Mouse (Mus musculus) CH12.LX (cell line): ENCODE measurements around the gene Gm9733. TPM values are rescaled to one million over a fixed set of nuclear protein-coding genes. Genes with fewer than 3 reads are reported as not detected.
"Not testable (repeated sequence)": the region's sequence is repeated elsewhere in the genome, so short reads cannot be mapped to it uniquely, and the experiment has no call there.

Experiments
- DNase-seq: peaks from one replicate; pipeline ENCODE4 v3.0.0-alpha.2; 2013; ENCODE audit errors: extremely low read depth
- H3K27ac ChIP-seq: 2 replicates; pipeline ENCODE4 v1.5.1; 2012; ENCODE audit warnings: low read depth, mild to moderate bottlenecking, control low read depth, moderate library complexity; ENCODE audit not compliant: insufficient read depth
- H3K27me3 ChIP-seq: replicated peaks from 2 replicates; pipeline ENCODE3; 2012; ENCODE audit warnings: inconsistent platforms
- H3K36me3 ChIP-seq, 2 experiments: replicated peaks in 1 of 2; 2 replicates each; pipeline versions ENCODE3 to v1.6.1; 2012; ENCODE audit warnings: inconsistent platforms in 1 of 2, low read length in 1 of 2, mild to moderate bottlenecking in 1 of 2, mixed read lengths in 1 of 2, moderate library complexity in 1 of 2; ENCODE audit not compliant: control insufficient read depth in 1 of 2, insufficient read depth in 1 of 2
- H3K4me1 ChIP-seq, 2 experiments: 2 replicates each; pipeline ENCODE4 v1.6.1; 2012; ENCODE audit warnings: inconsistent platforms in 1 of 2, moderate library complexity in 1 of 2; ENCODE audit not compliant: insufficient read depth in 2 of 2, control insufficient read depth in 1 of 2
- H3K4me2 ChIP-seq: 2 replicates; pipeline ENCODE4 v1.6.1; 2012; ENCODE audit warnings: low read depth, mild to moderate bottlenecking, control low read depth; ENCODE audit not compliant: poor library complexity, insufficient read depth, severe bottlenecking
- H3K4me3 ChIP-seq, 3 experiments: fragments of 150-350 bp in 1 of 3; sonication (generic) in 1 of 3; replicated peaks in 1 of 3; 2 replicates each; pipeline versions ENCODE3 to v1.5.1; 2011 to 2012; ENCODE audit warnings: low read depth in 2 of 3, low read length in 2 of 3, mild to moderate bottlenecking in 2 of 3, moderate library complexity in 2 of 3, control low read depth in 1 of 3, improper control_type of control experiment in 1 of 3, inconsistent platforms in 1 of 3, mixed read lengths in 1 of 3; ENCODE audit not compliant: poor library complexity in 1 of 3
- H3K79me2 ChIP-seq: replicated peaks from 2 replicates; pipeline ENCODE4 v1.6.1; 2012; ENCODE audit warnings: mild to moderate bottlenecking, moderate library complexity; ENCODE audit not compliant: control insufficient read depth, poor library complexity, insufficient read depth, severe bottlenecking; ENCODE audit errors: extremely low read depth
- H3K9ac ChIP-seq: 2 replicates; pipeline ENCODE4 v1.6.1; 2012; ENCODE audit warnings: low read depth, mild to moderate bottlenecking, control low read depth, moderate library complexity; ENCODE audit not compliant: insufficient read depth
- H3K9me3 ChIP-seq: replicated peaks from 2 replicates; pipeline ENCODE3; 2012; ENCODE audit warnings: low read length, inconsistent platforms, mixed read lengths
- CHD1 ChIP-seq: IDR thresholded peaks from 2 replicates; pipeline ENCODE4 v1.6.1; 2012; ENCODE audit warnings: low read depth, low read length, improper control_type of control experiment, inconsistent platforms
- CTCF ChIP-seq, 2 experiments: IDR thresholded peaks in 1 of 2; conservative IDR thresholded peaks in 1 of 2; 2 replicates each; pipeline ENCODE4 v1.5.1; 2011 to 2012; ENCODE audit warnings: low read depth in 2 of 2, low read length in 2 of 2, improper control_type of control experiment in 1 of 2, inconsistent platforms in 1 of 2, mild to moderate bottlenecking in 1 of 2, moderate library complexity in 1 of 2
- EP300 ChIP-seq: IDR thresholded peaks from 2 replicates; pipeline ENCODE4 v1.6.1; 2011; ENCODE audit warnings: low read length, improper control_type of control experiment
- HCFC1 ChIP-seq: IDR thresholded peaks from 2 replicates; pipeline ENCODE4 v1.6.1; 2012; ENCODE audit warnings: low read depth, mild to moderate bottlenecking, inconsistent platforms, low read length, improper control_type of control experiment
- JUND ChIP-seq: conservative IDR thresholded peaks from 2 replicates; pipeline ENCODE4 v1.6.1; 2011; ENCODE audit warnings: low read depth, low read length, improper control_type of control experiment
- KAT2A ChIP-seq: IDR thresholded peaks from 2 replicates; pipeline ENCODE4 v1.6.1; 2012; ENCODE audit warnings: low read length, improper control_type of control experiment, inconsistent platforms; ENCODE audit not compliant: insufficient replicate concordance
- MXI1 ChIP-seq: IDR thresholded peaks from 2 replicates; pipeline ENCODE4 v1.6.1; 2011; ENCODE audit warnings: mild to moderate bottlenecking, low read depth, low read length, improper control_type of control experiment
- RAD21 ChIP-seq: IDR thresholded peaks from 2 replicates; pipeline ENCODE4 v1.6.1; 2011; ENCODE audit warnings: low read depth, mild to moderate bottlenecking, low read length, improper control_type of control experiment, moderate library complexity
- TBP ChIP-seq: conservative IDR thresholded peaks from 2 replicates; pipeline ENCODE4 v1.6.1; 2011; ENCODE audit warnings: low read depth, low read length, improper control_type of control experiment
- USF1 ChIP-seq: IDR thresholded peaks from 2 replicates; pipeline ENCODE4 v1.6.1; 2014; ENCODE audit warnings: low read depth, mild to moderate bottlenecking, inconsistent platforms, low read length, improper control_type of control experiment
- ZNF384 ChIP-seq: IDR thresholded peaks from 2 replicates; pipeline ENCODE4 v1.6.1; 2012; ENCODE audit warnings: low read depth, low read length, improper control_type of control experiment, inconsistent platforms
- dilution Hi-C: fragments of 300-500 bp; cut with MboI; formaldehyde crosslinking; loops from 2 replicates; pipeline ENCODE4 v1.14.3; 2020; ENCODE audit warnings: low sequenced_read_pairs; ENCODE audit not compliant: extremely low pct_unique_long_range_greater_than_20kb, extremely low pct_ligation_motif_present
- in situ Hi-C: fragments of 300-500 bp; cut with MboI; formaldehyde crosslinking; loops from 3 replicates; pipeline ENCODE4 v1.14.3; 2019; ENCODE audit warnings: low sequenced_read_pairs, low pct_ligation_motif_present, low pct_unique_long_range_greater_than_20kb, mixed read lengths
- polyA plus RNA-seq: library from polyadenylated mRNA; unstranded; fragments of >175 nt; gene quantifications from 2 replicates; pipeline ENCODE4 v1.2.1, GENCODE M21; 2012; ENCODE audit warnings: low read depth; ENCODE audit not compliant: insufficient read length
- total RNA-seq, 2 experiments: library from RNA; depleted of rRNA; stranded (reverse); fragments of 300-350 nt in 1 of 2; fragments of >200 nt in 1 of 2; gene quantifications; 2 replicates each; pipeline ENCODE4 v1.2.3; 2012 to 2014

Gm9733 gene
- total RNA-seq (2012; rRNA removed) = not detected in 2 replicates
- not detected in 2 replicates for total RNA-seq (2014; rRNA removed)
- not detected in 2 replicates for polyA plus RNA-seq

GRCm38 (mm10) chr3:15332063-15332462 is at the start of gene Gm9733:
TSS of gene Gm9733 (minus strand) at chr3:15332302.
- Histone ChIP-seq H3K27ac (no peak within 1 kb of the TSS), H3K4me2 (no peak within 1 kb of the TSS)
- dilution Hi-C loops = no loop called here

GRCm38 (mm10) chr3:15355690-15356089 is 23.6 kb upstream of the Gm9733 start:
- H3K27ac ChIP-seq, in situ Hi-C loops, dilution Hi-C loops, H3K79me2 ChIP-seq, H3K4me2 ChIP-seq, H3K4me3 ChIP-seq, H3K9ac ChIP-seq, H3K27me3 ChIP-seq, H3K9me3 ChIP-seq, H3K36me3 ChIP-seq, DNase-seq, H3K4me1 ChIP-seq: not testable (repeated sequence)

More at GRCm38 (mm10) chr3:15332063-15332462, at the start of gene Gm9733:
- H3K9me3 ChIP-seq = no peaks in the 10 kb centered on the region
- in situ Hi-C loops = no loop called here
- H3K27me3 ChIP-seq = no peaks in the 10 kb centered on the region
- no peak within 1 kb of the TSS for H3K9ac ChIP-seq
- H3K36me3 ChIP-seq = no peaks in the 10 kb centered on the region
- no peak for DNase-seq
- no peak within 1 kb of the TSS for H3K4me3 ChIP-seq
- TF ChIP-seq MXI1 (no peak), EP300 (no peak), CTCF (conservative IDR thresholded peaks at IDR 0.05 in 1 of 2, IDR thresholded peaks at IDR 0.05 in 1 of 2; ENCODE audit: low read depth in 2 of 2, low read length in 2 of 2) (no peak), ZNF384 (no peak), KAT2A (no peak), HCFC1 (no peak), JUND (no peak), USF1 (no peak), TBP (no peak), CHD1 (no peak), RAD21 (no peak)
- TF ChIP-seq, all 38 proteins: peak for 0
- Histone ChIP-seq H3K4me1 (no peaks in the 10 kb centered on the region), H3K79me2 (no peaks in the 10 kb centered on the region)

- in situ Hi-C loops, dilution Hi-C loops, H3K27ac ChIP-seq: not testable (repeated sequence)
Observed at GRCm38 (mm10) chr3:15350318-15350717, 18.2 kb upstream of the Gm9733 start.

GRCm38 (mm10) chr3:15345606-15346005 is 13.5 kb upstream of the Gm9733 start:
- dilution Hi-C loops, H3K4me1 ChIP-seq, DNase-seq, in situ Hi-C loops, H3K4me3 ChIP-seq, H3K27ac ChIP-seq, H3K9ac ChIP-seq, H3K27me3 ChIP-seq, H3K36me3 ChIP-seq, H3K9me3 ChIP-seq, H3K4me2 ChIP-seq, H3K79me2 ChIP-seq: not testable (repeated sequence)

More at GRCm38 (mm10) chr3:15350318-15350717, 18.2 kb upstream of the Gm9733 start:
- not testable (repeated sequence) for DNase-seq, H3K36me3 ChIP-seq, H3K27me3 ChIP-seq, H3K4me1 ChIP-seq, H3K79me2 ChIP-seq, H3K4me2 ChIP-seq, H3K9ac ChIP-seq, H3K4me3 ChIP-seq, H3K9me3 ChIP-seq
